Mouse (Mus musculus) monocyte, adult 5-6 weeks (primary cell): Measurements from ENCODE around the gene Cfap45. TPM values are rescaled to one million over a fixed set of nuclear protein-coding genes. Genes with fewer than 3 reads are reported as not detected.

Experiments used
- ATAC-seq: fragments of 153-309, 156-312 bp; replicated peaks from 2 replicates; pipeline ENCODE4 v1.8.0; 2017; ENCODE audit warnings: mild to moderate bottlenecking; ENCODE audit not compliant: low TSS enrichment, insufficient number of reproducible peaks, severe bottlenecking, poor library complexity, low FRiP score
- total RNA-seq: library from RNA; stranded (forward); fragments of 200-1000, 200-491, 200-594 nt; gene quantifications from 3 replicates; pipeline ENCODE4 v1.2.3, GENCODE M21; 2017

Cfap45 gene
- total RNA-seq, 1 experiment from 2014 or later, result not detected

GRCm38 (mm10) chr1:172593321-172593720 lies 72.7 kb downstream of the Cfap45 start:
- no peak for ATAC-seq

GRCm38 (mm10) chr1:172593956-172594355 lies 73.4 kb downstream of the Cfap45 start:
- no peak for ATAC-seq

GRCm38 (mm10) chr1:172594495-172594894 lies 73.9 kb downstream of the Cfap45 start:
- no peak for ATAC-seq

Other genes with a start within 250 kb of the Cfap45 start
- gene Atp1a2, start 222.7 kb upstream of the Cfap45 start, total RNA-seq, result not detected in 3 replicates
- gene Kcnj9, start 191.5 kb upstream of the Cfap45 start, total RNA-seq, result 0.29 TPM in 1 of 3 replicates, not detected in the others
- not detected in 3 replicates for gene Kcnj10, start 179.6 kb upstream of the Cfap45 start, total RNA-seq
- gene Pigm, start 144.3 kb upstream of the Cfap45 start, total RNA-seq, result 17.5 to 26.9 TPM (median 23.7 TPM) in 3 replicates
- gene Slamf9, start 45.4 kb upstream of the Cfap45 start, total RNA-seq, result 17.0 to 25.6 TPM (median 21.4 TPM) in 3 replicates
- gene Igsf9, start 39.0 kb upstream of the Cfap45 start, total RNA-seq, result 1.1 to 6.0 TPM (median 1.2 TPM) in 3 replicates
- 185 to 298 TPM (median 202 TPM) in 3 replicates for gene Tagln2, start 20.8 kb upstream of the Cfap45 start, total RNA-seq
- not detected in 3 replicates for gene Vsig8, start 35.1 kb downstream of the Cfap45 start, total RNA-seq
- gene Slamf8, start 69.8 kb downstream of the Cfap45 start, total RNA-seq, result 7.9 to 15.4 TPM (median 10.1 TPM) in 3 replicates
- gene Fcrl6, start 81.8 kb downstream of the Cfap45 start, total RNA-seq, result 0.96 to 5.5 TPM in 2 of 3 replicates, not detected in the other
- 0.57 to 2.2 TPM in 2 of 3 replicates, not detected in the other for gene Dusp23, start 112.2 kb downstream of the Cfap45 start, total RNA-seq
- gene Crp, start 177.3 kb downstream of the Cfap45 start, total RNA-seq, result not detected in 3 replicates